Mouse (Mus musculus): ENCODE data around the gene Sox13. TPM values are rescaled to one million over a fixed set of nuclear protein-coding genes. Genes with fewer than 3 reads are reported as not detected.

The Sox13 gene
- polyA plus RNA-seq (2014; fragmentation: Nextera tagmentation; extraction: Ambion mirVana) = 5.4 and 6.6 TPM in 2 replicates

- H3K4me2 ChIP-seq (ENCODE audit: low read depth, low read length) = peak within 1 kb of the TSS; percentile 99
- peak; percentile 87 for DNase-seq (ENCODE audit: low spot score)
- no peaks in the 10 kb centered on the region for H3K9me3 ChIP-seq (ENCODE audit: control insufficient read depth, low read length)
- H3K4me1 ChIP-seq (ENCODE audit: control insufficient read depth, insufficient read depth, low read length) = 0 out of 2 replicates have a peak, but pooled peaks cover 7% of the 10 kb centered on the region
- peak within 1 kb of the TSS; percentile 78 for H3K4me3 ChIP-seq (ENCODE audit: low read depth, low read length)
- peak within 1 kb of the TSS; percentile 78 for H3K27ac ChIP-seq (replicated peaks; ENCODE audit: low read depth, low read length)
- no peaks in the 10 kb centered on the region for H3K27me3 ChIP-seq (replicated peaks; ENCODE audit: control insufficient read depth, insufficient read depth, low read length)
- ATAC-seq (ENCODE audit: low read depth) = peak; percentile 85
- peak within 1 kb of the TSS; percentile 80 for H3K9ac ChIP-seq (ENCODE audit: low read depth, low read length)
- WGBS = 0% methylated on average over 27 of the region's 128 CpGs
- no peaks in the 10 kb centered on the region for H3K36me3 ChIP-seq (ENCODE audit: control insufficient read depth, insufficient read depth, low read length)
These were observed at the start of gene Sox13 for GRCm38 (mm10) chr1:133423543-133424480. Sox13 (minus strand) TSS chr1:133424377.

- Histone ChIP-seq H3K9me3 (ENCODE audit: control insufficient read depth, low read length) (no peaks in the 10 kb centered on the region), H3K27ac (replicated peaks; ENCODE audit: low read depth, low read length) (no peak overlapping the region), H3K9ac (ENCODE audit: low read depth, low read length) (no peak overlapping the region), H3K36me3 (ENCODE audit: control insufficient read depth, insufficient read depth, low read length) (no peaks in the 10 kb centered on the region), H3K4me2 (ENCODE audit: low read depth, low read length) (no peak overlapping the region), H3K27me3 (replicated peaks; ENCODE audit: control insufficient read depth, insufficient read depth, low read length) (no peaks in the 10 kb centered on the region), H3K4me1 (ENCODE audit: control insufficient read depth, insufficient read depth, low read length) (no peaks in the 10 kb centered on the region; the same call in 1 of the 2 replicates), H3K4me3 (ENCODE audit: low read depth, low read length) (no peak overlapping the region)
- ATAC-seq (ENCODE audit: low read depth) = no peak
- 30% methylated on average over 2 of the region's 2 CpGs for WGBS
- DNase-seq (ENCODE audit: low spot score) = no peak
These were observed 47.4 kb upstream of the Sox13 start for GRCm38 (mm10) chr1:133471556-133471955.

GRCm38 (mm10) chr1:133471086-133471485 is 46.9 kb upstream of the Sox13 start:
- Histone ChIP-seq H3K27ac (replicated peaks; ENCODE audit: low read depth, low read length) (no peak overlapping the region), H3K9me3 (ENCODE audit: control insufficient read depth, low read length) (no peaks in the 10 kb centered on the region), H3K4me2 (ENCODE audit: low read depth, low read length) (no peak overlapping the region), H3K9ac (ENCODE audit: low read depth, low read length) (no peak overlapping the region), H3K4me1 (ENCODE audit: control insufficient read depth, insufficient read depth, low read length) (no peaks in the 10 kb centered on the region; the same call in 1 of the 2 replicates), H3K36me3 (ENCODE audit: control insufficient read depth, insufficient read depth, low read length) (no peaks in the 10 kb centered on the region), H3K27me3 (replicated peaks; ENCODE audit: control insufficient read depth, insufficient read depth, low read length) (no peaks in the 10 kb centered on the region), H3K4me3 (ENCODE audit: low read depth, low read length) (no peak overlapping the region)
- ATAC-seq (ENCODE audit: low read depth) = no peak
- peak; percentile 30 for DNase-seq (ENCODE audit: low spot score)
- 56% methylated on average over 7 of the region's 7 CpGs for WGBS

- no peaks in the 10 kb centered on the region for H3K9me3 ChIP-seq (ENCODE audit: control insufficient read depth, low read length)
- no peak overlapping the region for H3K9ac ChIP-seq (ENCODE audit: low read depth, low read length)
- no peaks in the 10 kb centered on the region for H3K36me3 ChIP-seq (ENCODE audit: control insufficient read depth, insufficient read depth, low read length)
- H3K4me1 ChIP-seq (ENCODE audit: control insufficient read depth, insufficient read depth, low read length) = no peaks in the 10 kb centered on the region; the same call in 1 of the 2 replicates
- H3K27ac ChIP-seq (replicated peaks; ENCODE audit: low read depth, low read length) = no peak overlapping the region
- H3K27me3 ChIP-seq (replicated peaks; ENCODE audit: control insufficient read depth, insufficient read depth, low read length) = no peaks in the 10 kb centered on the region
- DNase-seq (ENCODE audit: low spot score) = no peak
- WGBS = 54% methylated on average over 10 of the region's 10 CpGs
- H3K4me3 ChIP-seq (ENCODE audit: low read depth, low read length) = no peak overlapping the region
- no peak for ATAC-seq (ENCODE audit: low read depth)
- H3K4me2 ChIP-seq (ENCODE audit: low read depth, low read length) = no peak overlapping the region
These were observed 46.3 kb upstream of the Sox13 start for GRCm38 (mm10) chr1:133470242-133471025.

- DNase-seq (ENCODE audit: low spot score) (no peak), ATAC-seq (ENCODE audit: low read depth) (no peak)
- H3K27ac ChIP-seq (replicated peaks; ENCODE audit: low read depth, low read length) = no peak overlapping the region
- H3K4me1 ChIP-seq (ENCODE audit: control insufficient read depth, insufficient read depth, low read length) = no peaks in the 10 kb centered on the region; the same call in 1 of the 2 replicates
- no peaks in the 10 kb centered on the region for H3K9me3 ChIP-seq (ENCODE audit: control insufficient read depth, low read length)
- no peaks in the 10 kb centered on the region for H3K36me3 ChIP-seq (ENCODE audit: control insufficient read depth, insufficient read depth, low read length)
- H3K4me3 ChIP-seq (ENCODE audit: low read depth, low read length) = no peak overlapping the region
- WGBS = 60% methylated on average over 4 of the region's 4 CpGs
- no peak overlapping the region for H3K4me2 ChIP-seq (ENCODE audit: low read depth, low read length)
- H3K27me3 ChIP-seq (replicated peaks; ENCODE audit: control insufficient read depth, insufficient read depth, low read length) = no peaks in the 10 kb centered on the region
- no peak overlapping the region for H3K9ac ChIP-seq (ENCODE audit: low read depth, low read length)
These were observed 45.0 kb upstream of the Sox13 start for GRCm38 (mm10) chr1:133469213-133469612.

GRCm38 (mm10) chr1:133468751-133469150 is 44.6 kb upstream of the Sox13 start:
- WGBS = 34% methylated on average over 6 of the region's 6 CpGs
- H3K4me3 ChIP-seq (ENCODE audit: low read depth, low read length) = no peak overlapping the region
- H3K36me3 ChIP-seq (ENCODE audit: control insufficient read depth, insufficient read depth, low read length) = no peaks in the 10 kb centered on the region
- no peak overlapping the region for H3K4me2 ChIP-seq (ENCODE audit: low read depth, low read length)
- DNase-seq (ENCODE audit: low spot score) (no peak), ATAC-seq (ENCODE audit: low read depth) (no peak)
- H3K4me1 ChIP-seq (ENCODE audit: control insufficient read depth, insufficient read depth, low read length) = no peaks in the 10 kb centered on the region; the same call in 1 of the 2 replicates
- H3K9me3 ChIP-seq (ENCODE audit: control insufficient read depth, low read length) = no peaks in the 10 kb centered on the region
- H3K27ac ChIP-seq (replicated peaks; ENCODE audit: low read depth, low read length) = no peak overlapping the region
- no peaks in the 10 kb centered on the region for H3K27me3 ChIP-seq (replicated peaks; ENCODE audit: control insufficient read depth, insufficient read depth, low read length)
- no peak overlapping the region for H3K9ac ChIP-seq (ENCODE audit: low read depth, low read length)

GRCm38 (mm10) chr1:133467905-133468304 is 43.7 kb upstream of the Sox13 start:
- 60% methylated on average over 8 of the region's 8 CpGs for WGBS
- no peaks in the 10 kb centered on the region for H3K36me3 ChIP-seq (ENCODE audit: control insufficient read depth, insufficient read depth, low read length)
- no peak overlapping the region for H3K27ac ChIP-seq (replicated peaks; ENCODE audit: low read depth, low read length)
- ATAC-seq (ENCODE audit: low read depth) (no peak), DNase-seq (ENCODE audit: low spot score) (no peak)
- H3K4me3 ChIP-seq (ENCODE audit: low read depth, low read length) = no peak overlapping the region
- no peak overlapping the region for H3K4me2 ChIP-seq (ENCODE audit: low read depth, low read length)
- H3K9ac ChIP-seq (ENCODE audit: low read depth, low read length) = no peak overlapping the region
- no peaks in the 10 kb centered on the region for H3K27me3 ChIP-seq (replicated peaks; ENCODE audit: control insufficient read depth, insufficient read depth, low read length)
- H3K4me1 ChIP-seq (ENCODE audit: control insufficient read depth, insufficient read depth, low read length) = no peaks in the 10 kb centered on the region; the same call in 1 of the 2 replicates
- no peaks in the 10 kb centered on the region for H3K9me3 ChIP-seq (ENCODE audit: control insufficient read depth, low read length)

GRCm38 (mm10) chr1:133463138-133463537 is 39.0 kb upstream of the Sox13 start:
- ATAC-seq (ENCODE audit: low read depth) = no peak
- Histone ChIP-seq H3K9me3 (ENCODE audit: control insufficient read depth, low read length) (no peaks in the 10 kb centered on the region), H3K4me3 (ENCODE audit: low read depth, low read length) (no peak overlapping the region), H3K27ac (replicated peaks; ENCODE audit: low read depth, low read length) (no peak overlapping the region), H3K4me1 (ENCODE audit: control insufficient read depth, insufficient read depth, low read length) (no peaks in the 10 kb centered on the region), H3K9ac (ENCODE audit: low read depth, low read length) (no peak overlapping the region), H3K4me2 (ENCODE audit: low read depth, low read length) (no peak overlapping the region), H3K27me3 (replicated peaks; ENCODE audit: control insufficient read depth, insufficient read depth, low read length) (no peaks in the 10 kb centered on the region), H3K36me3 (ENCODE audit: control insufficient read depth, insufficient read depth, low read length) (no peaks in the 10 kb centered on the region)
- no peak for DNase-seq (ENCODE audit: low spot score)
- 70% methylated on average over 5 of the region's 5 CpGs for WGBS
